Mouse (Mus musculus): Measurements from ENCODE around the gene Chac1.

Chac1 gene

DNA sequence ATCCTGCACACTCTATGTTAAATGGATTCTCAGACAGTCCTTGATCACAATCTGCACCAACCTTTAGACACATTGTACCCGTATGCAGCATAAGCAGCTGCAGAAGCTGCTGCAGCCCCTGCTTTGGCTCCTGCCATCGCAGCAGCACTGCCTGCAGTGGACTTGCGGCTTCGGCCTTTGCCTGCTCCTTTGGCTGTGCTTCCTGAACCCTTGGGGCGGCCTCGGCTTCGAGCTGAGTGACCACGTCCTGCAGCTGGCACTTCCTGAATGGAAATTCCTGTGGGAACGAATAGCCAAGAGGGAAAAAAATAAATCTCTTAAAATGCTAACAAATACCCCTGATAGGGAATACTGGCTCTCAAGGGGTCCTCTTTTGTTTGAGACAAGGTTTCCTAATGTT, 26.3 kb downstream of the Chac1 start:
- DNase-seq, result peak; percentile 52

- peak; percentile 52 for DNase-seq
These were observed 26.8 kb downstream of the Chac1 start for GRCm38 (mm10) chr2:119377826-119378225.

GRCm38 (mm10) chr2:119379455-119379854, 28.4 kb downstream of the Chac1 start:
- DNase-seq, result no peak

DNA sequence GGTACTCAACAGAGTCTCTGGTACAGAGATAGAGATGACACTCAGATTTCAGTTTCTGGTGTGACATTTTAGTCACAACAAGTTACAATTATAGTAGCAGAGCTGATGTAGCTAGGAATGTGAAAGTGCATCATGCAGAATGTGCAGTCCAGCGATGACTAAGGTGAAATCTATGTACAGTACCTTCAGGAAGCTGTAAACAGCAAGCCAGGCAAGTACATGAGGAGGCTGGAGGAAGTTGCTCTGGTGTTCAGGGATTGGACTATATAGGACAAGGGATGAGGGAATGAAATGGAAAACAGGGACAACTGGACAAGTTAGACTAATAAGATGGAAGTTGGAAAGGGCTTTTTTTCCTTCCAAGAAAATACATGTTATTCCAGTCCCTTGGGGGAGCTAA, 37.2 kb downstream of the Chac1 start:
- no peak for DNase-seq

GRCm38 (mm10) chr2:119389992-119390391, 39.0 kb downstream of the Chac1 start:
- no peak for DNase-seq

GRCm38 (mm10) chr2:119398252-119398651, 47.2 kb downstream of the Chac1 start:
- DNase-seq, result no peak

- DNase-seq, result no peak
These were observed 47.6 kb downstream of the Chac1 start for GRCm38 (mm10) chr2:119398665-119399064.

DNA sequence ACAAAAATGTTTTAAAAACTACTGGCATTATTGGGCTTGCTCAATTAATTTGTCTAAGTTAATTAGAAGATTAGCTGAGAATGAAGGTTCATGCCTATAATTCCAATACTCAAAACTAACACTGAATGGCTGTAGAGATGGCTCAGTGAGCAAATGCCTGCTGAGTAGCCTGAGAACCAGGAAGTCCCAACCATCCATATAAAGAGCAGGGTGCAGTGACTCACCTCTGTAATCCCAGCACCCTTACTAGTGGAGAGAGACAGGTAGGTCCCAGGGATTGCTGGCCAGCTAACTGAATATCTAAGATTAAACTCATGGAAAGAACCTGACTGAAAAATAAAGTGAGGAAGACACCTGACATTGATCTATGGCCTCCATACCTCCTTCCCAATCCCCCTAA, 48.3 kb downstream of the Chac1 start:
- DNase-seq, result no peak

All from lung, postnatal 10 days (tissue).